Mouse (Mus musculus): Measurements from ENCODE around the gene F9. TPM values are rescaled to one million over a fixed set of nuclear protein-coding genes. Genes with fewer than 3 reads are reported as not detected.
"Not testable (repeated sequence)": the region's sequence is repeated elsewhere in the genome, so short reads cannot be mapped to it uniquely, and the experiment has no call there.

The F9 gene
- not detected in 2 replicates for polyA plus RNA-seq (2015; fragmentation: Nextera tagmentation; extraction: Ambion mirVana)

DNA sequence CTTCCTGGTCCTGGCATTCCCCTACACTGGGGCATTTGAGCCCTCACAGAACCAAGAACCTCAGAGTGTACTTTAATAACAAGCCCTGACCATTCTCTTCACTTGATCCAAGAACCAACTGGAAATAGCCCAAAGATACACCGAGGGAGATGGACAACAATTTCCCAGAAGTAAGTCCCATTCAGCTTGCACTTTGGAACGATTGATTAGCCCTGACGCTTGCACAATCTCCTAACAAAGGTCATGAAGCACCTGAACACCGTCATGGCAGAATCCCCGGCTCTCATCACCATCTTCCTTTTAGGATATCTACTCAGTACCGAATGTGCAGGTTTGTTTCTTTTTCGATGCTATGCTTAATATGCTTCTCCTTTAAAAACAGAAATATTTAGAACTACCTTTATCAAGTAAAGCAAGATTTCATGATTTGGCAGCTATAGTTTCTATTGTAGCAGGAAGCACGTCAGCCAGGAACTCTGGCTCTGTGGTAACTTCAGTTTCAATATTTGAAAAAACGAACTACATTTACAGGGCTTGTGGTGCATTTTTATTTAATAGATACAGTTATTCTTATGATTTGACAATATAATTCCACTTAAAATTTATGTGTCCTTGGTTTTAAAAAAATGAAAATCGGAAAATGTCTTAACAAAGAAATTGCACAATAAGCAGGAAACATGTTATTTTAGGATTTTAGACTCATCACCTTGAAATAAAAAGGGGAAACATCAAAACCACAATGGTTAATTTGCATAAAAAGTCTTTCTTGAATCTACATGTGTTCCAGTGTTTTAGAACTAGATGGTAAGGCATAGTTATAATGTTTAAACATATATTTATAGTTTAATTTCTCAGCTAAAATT is at the start of gene F9:
F9 (plus strand) TSS at position 244 of the 863 bp plus-strand sequence.
- H3K27ac ChIP-seq (ENCODE audit: low read length): no peak within 1 kb of the TSS
- H3K27me3 ChIP-seq (ENCODE audit: control insufficient read depth, insufficient read depth, low read length): no peaks in the 10 kb centered on the region
- H3K4me1 ChIP-seq (ENCODE audit: control insufficient read depth, insufficient read depth, low read length): no peaks in the 10 kb centered on the region
- no peak within 1 kb of the TSS for H3K4me3 ChIP-seq (ENCODE audit: low read length)
- no peak within 1 kb of the TSS for H3K9ac ChIP-seq (ENCODE audit: low read length)
- no peaks in the 10 kb centered on the region for H3K9me3 ChIP-seq (replicated peaks; ENCODE audit: control insufficient read depth, low read length)
- H3K36me3 ChIP-seq (ENCODE audit: control insufficient read depth, insufficient read depth): no peaks in the 10 kb centered on the region
- H3K4me2 ChIP-seq (ENCODE audit: low read depth, low read length): no peak within 1 kb of the TSS
- no peak for ATAC-seq (replicated peaks; ENCODE audit: extremely low read depth, insufficient read depth, low FRiP score)
- WGBS: 74% methylated on average over 10 of the region's 10 CpGs

- not testable (repeated sequence) for H3K36me3 ChIP-seq (ENCODE audit: control insufficient read depth, insufficient read depth); H3K9ac ChIP-seq (ENCODE audit: low read length); H3K27ac ChIP-seq (ENCODE audit: low read length); H3K27me3 ChIP-seq (ENCODE audit: control insufficient read depth, insufficient read depth, low read length); ATAC-seq (replicated peaks; ENCODE audit: extremely low read depth, insufficient read depth, low FRiP score); H3K4me2 ChIP-seq (ENCODE audit: low read depth, low read length); H3K9me3 ChIP-seq (replicated peaks; ENCODE audit: control insufficient read depth, low read length); H3K4me1 ChIP-seq (ENCODE audit: control insufficient read depth, insufficient read depth, low read length); H3K4me3 ChIP-seq (ENCODE audit: low read length)
Measured at GRCm38 (mm10) chrX:59969767-59970166, 29.5 kb upstream of the F9 start.

DNA sequence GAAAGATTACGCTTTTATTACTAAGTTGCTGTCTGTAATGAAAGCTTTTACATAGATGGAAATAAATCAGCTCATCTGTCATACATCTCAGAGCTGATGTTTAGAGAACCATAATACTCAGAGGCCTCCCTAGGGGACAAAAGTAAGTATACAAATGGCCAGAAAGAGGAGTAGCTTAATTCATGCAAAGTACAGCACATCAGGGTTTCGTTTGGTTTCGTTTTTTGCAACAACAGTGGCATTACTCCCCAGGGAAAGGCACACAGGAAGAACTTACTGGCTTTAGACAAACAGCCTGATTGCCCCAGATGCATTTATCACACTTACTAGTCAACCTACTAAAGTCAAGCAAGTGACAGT is 800 bp downstream of the F9 start:
- H3K27me3 ChIP-seq (ENCODE audit: control insufficient read depth, insufficient read depth, low read length): no peaks in the 10 kb centered on the region
- H3K4me1 ChIP-seq (ENCODE audit: control insufficient read depth, insufficient read depth, low read length): no peaks in the 10 kb centered on the region
- WGBS: 56% methylated on average over 3 of the region's 3 CpGs
- no peak overlapping the region for H3K4me3 ChIP-seq (ENCODE audit: low read length)
- H3K36me3 ChIP-seq (ENCODE audit: control insufficient read depth, insufficient read depth): no peaks in the 10 kb centered on the region
- no peak for ATAC-seq (replicated peaks; ENCODE audit: extremely low read depth, insufficient read depth, low FRiP score)
- no peak overlapping the region for H3K9ac ChIP-seq (ENCODE audit: low read length)
- H3K27ac ChIP-seq (ENCODE audit: low read length): no peak overlapping the region
- no peaks in the 10 kb centered on the region for H3K9me3 ChIP-seq (replicated peaks; ENCODE audit: control insufficient read depth, low read length)
- no peak overlapping the region for H3K4me2 ChIP-seq (ENCODE audit: low read depth, low read length)

DNA sequence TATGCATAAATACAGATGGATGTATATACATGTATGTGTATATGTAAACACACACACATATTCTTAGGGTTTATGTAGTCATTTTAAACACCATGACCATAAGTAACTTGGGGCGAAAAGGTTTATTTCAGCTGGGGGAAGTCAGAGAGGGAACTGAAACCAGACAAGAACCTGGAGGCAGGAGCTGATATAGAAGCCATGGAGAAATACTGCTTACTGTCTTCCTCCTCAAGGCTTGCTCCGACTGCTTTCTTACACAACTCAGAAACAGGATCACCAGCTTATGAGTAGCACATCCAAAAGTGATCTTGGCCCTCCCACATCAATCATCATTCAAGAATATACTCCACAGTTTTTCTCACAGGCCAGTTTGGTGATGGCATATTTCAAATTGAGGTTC is 2.2 kb downstream of the F9 start:
- no peak overlapping the region for H3K4me3 ChIP-seq (ENCODE audit: low read length)
- H3K4me1 ChIP-seq (ENCODE audit: control insufficient read depth, insufficient read depth, low read length): no peaks in the 10 kb centered on the region
- no peaks in the 10 kb centered on the region for H3K9me3 ChIP-seq (replicated peaks; ENCODE audit: control insufficient read depth, low read length)
- whole genome bisulfite sequencing: 77% methylated on average over 2 of the region's 2 CpGs
- H3K36me3 ChIP-seq (ENCODE audit: control insufficient read depth, insufficient read depth): no peaks in the 10 kb centered on the region
- H3K27me3 ChIP-seq (ENCODE audit: control insufficient read depth, insufficient read depth, low read length): no peaks in the 10 kb centered on the region
- no peak overlapping the region for H3K9ac ChIP-seq (ENCODE audit: low read length)
- no peak for ATAC-seq (replicated peaks; ENCODE audit: extremely low read depth, insufficient read depth, low FRiP score)
- no peak overlapping the region for H3K27ac ChIP-seq (ENCODE audit: low read length)
- H3K4me2 ChIP-seq (ENCODE audit: low read depth, low read length): no peak overlapping the region

DNA sequence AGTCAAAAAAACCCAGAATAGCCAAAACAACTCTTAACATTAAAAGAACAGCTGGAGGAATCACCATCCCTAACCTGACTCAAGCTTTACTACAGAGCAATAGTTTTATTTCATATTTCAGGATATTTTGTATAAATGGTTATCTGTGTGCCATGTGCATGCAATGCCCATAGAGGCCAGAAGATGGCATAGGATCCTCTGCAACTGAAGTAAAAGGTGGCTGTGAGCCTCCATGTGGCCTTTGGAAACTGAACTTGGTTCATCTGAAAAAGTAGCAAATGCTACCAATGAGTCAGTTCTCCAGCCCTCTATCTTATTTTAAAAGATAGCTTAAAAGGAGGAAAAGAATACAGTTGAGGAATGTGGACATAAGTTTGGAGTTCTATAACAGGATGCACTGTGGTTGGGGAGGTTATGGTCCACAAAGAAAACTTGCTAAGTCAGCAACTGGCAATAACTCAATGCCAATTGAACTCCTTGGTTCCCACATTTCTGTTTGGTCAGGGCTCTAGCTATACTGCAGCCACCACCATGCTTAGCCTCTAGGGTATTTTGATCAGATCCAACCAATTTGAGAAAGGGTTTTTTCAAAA is 13.9 kb downstream of the F9 start:
- Histone ChIP-seq H3K4me2 (ENCODE audit: low read depth, low read length) (no peak overlapping the region), H3K36me3 (ENCODE audit: control insufficient read depth, insufficient read depth) (no peaks in the 10 kb centered on the region), H3K27me3 (ENCODE audit: control insufficient read depth, insufficient read depth, low read length) (no peaks in the 10 kb centered on the region), H3K4me3 (ENCODE audit: low read length) (no peak overlapping the region), H3K27ac (ENCODE audit: low read length) (no peak overlapping the region), H3K4me1 (ENCODE audit: control insufficient read depth, insufficient read depth, low read length) (no peaks in the 10 kb centered on the region), H3K9ac (ENCODE audit: low read length) (no peak overlapping the region), H3K9me3 (replicated peaks; ENCODE audit: control insufficient read depth, low read length) (no peaks in the 10 kb centered on the region)
- ATAC-seq (replicated peaks; ENCODE audit: extremely low read depth, insufficient read depth, low FRiP score): no peak

- H3K27me3 ChIP-seq (ENCODE audit: control insufficient read depth, insufficient read depth, low read length): no peaks in the 10 kb centered on the region
- WGBS: 72% methylated on average over 1 of the region's 1 CpGs
- H3K36me3 ChIP-seq (ENCODE audit: control insufficient read depth, insufficient read depth): no peaks in the 10 kb centered on the region
- no peak overlapping the region for H3K27ac ChIP-seq (ENCODE audit: low read length)
- no peak overlapping the region for H3K4me3 ChIP-seq (ENCODE audit: low read length)
- no peak overlapping the region for H3K4me2 ChIP-seq (ENCODE audit: low read depth, low read length)
- no peak overlapping the region for H3K9ac ChIP-seq (ENCODE audit: low read length)
- H3K4me1 ChIP-seq (ENCODE audit: control insufficient read depth, insufficient read depth, low read length): no peaks in the 10 kb centered on the region
- no peaks in the 10 kb centered on the region for H3K9me3 ChIP-seq (replicated peaks; ENCODE audit: control insufficient read depth, low read length)
- no peak for ATAC-seq (replicated peaks; ENCODE audit: extremely low read depth, insufficient read depth, low FRiP score)
Measured at GRCm38 (mm10) chrX:60014588-60014987, 15.3 kb downstream of the F9 start.

- Histone ChIP-seq H3K4me1 (ENCODE audit: control insufficient read depth, insufficient read depth, low read length) (no peaks in the 10 kb centered on the region), H3K27ac (ENCODE audit: low read length) (no peak overlapping the region), H3K9ac (ENCODE audit: low read length) (no peak overlapping the region), H3K4me3 (ENCODE audit: low read length) (no peak overlapping the region), H3K9me3 (replicated peaks; ENCODE audit: control insufficient read depth, low read length) (no peaks in the 10 kb centered on the region), H3K36me3 (ENCODE audit: control insufficient read depth, insufficient read depth) (no peaks in the 10 kb centered on the region), H3K4me2 (ENCODE audit: low read depth, low read length) (no peak overlapping the region), H3K27me3 (ENCODE audit: control insufficient read depth, insufficient read depth, low read length) (no peaks in the 10 kb centered on the region)
- ATAC-seq (replicated peaks; ENCODE audit: extremely low read depth, insufficient read depth, low FRiP score): no peak
- 82% methylated on average over 4 of the region's 4 CpGs for WGBS
Measured at GRCm38 (mm10) chrX:60021007-60021406, 21.7 kb downstream of the F9 start.

GRCm38 (mm10) chrX:60021595-60021994 is 22.3 kb downstream of the F9 start:
- H3K4me2 ChIP-seq (ENCODE audit: low read depth, low read length): no peak overlapping the region
- no peaks in the 10 kb centered on the region for H3K27me3 ChIP-seq (ENCODE audit: control insufficient read depth, insufficient read depth, low read length)
- no peaks in the 10 kb centered on the region for H3K4me1 ChIP-seq (ENCODE audit: control insufficient read depth, insufficient read depth, low read length)
- H3K27ac ChIP-seq (ENCODE audit: low read length): no peak overlapping the region
- H3K9ac ChIP-seq (ENCODE audit: low read length): no peak overlapping the region
- no peaks in the 10 kb centered on the region for H3K36me3 ChIP-seq (ENCODE audit: control insufficient read depth, insufficient read depth)
- no peak overlapping the region for H3K4me3 ChIP-seq (ENCODE audit: low read length)
- 67% methylated on average over 2 of the region's 2 CpGs for WGBS
- ATAC-seq (replicated peaks; ENCODE audit: extremely low read depth, insufficient read depth, low FRiP score): no peak
- H3K9me3 ChIP-seq (replicated peaks; ENCODE audit: control insufficient read depth, low read length): no peaks in the 10 kb centered on the region

DNA sequence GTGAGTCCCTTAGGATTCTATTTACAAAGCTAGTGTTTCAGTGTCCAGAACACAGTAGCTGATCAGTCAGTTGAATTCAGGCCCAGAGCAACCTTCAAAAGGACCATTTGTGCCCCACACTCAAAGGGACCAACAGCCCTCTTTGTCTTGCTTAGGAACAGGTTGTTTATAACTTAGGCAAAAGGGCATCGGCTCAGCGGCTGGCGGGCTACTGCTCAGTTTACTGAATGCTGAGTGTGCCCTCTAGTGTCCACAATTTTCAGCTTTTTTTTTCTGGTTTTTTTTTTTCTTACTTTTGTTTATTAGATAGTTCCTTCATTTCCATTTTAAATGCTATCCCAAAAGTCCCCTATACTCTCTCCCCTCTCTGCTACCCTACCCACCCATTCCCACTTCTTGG is 27.4 kb downstream of the F9 start:
- Histone ChIP-seq H3K4me3 (ENCODE audit: low read length) (no peak overlapping the region), H3K36me3 (ENCODE audit: control insufficient read depth, insufficient read depth) (no peaks in the 10 kb centered on the region), H3K9ac (ENCODE audit: low read length) (no peak overlapping the region), H3K4me2 (ENCODE audit: low read depth, low read length) (no peak overlapping the region), H3K4me1 (ENCODE audit: control insufficient read depth, insufficient read depth, low read length) (no peaks in the 10 kb centered on the region), H3K9me3 (replicated peaks; ENCODE audit: control insufficient read depth, low read length) (no peaks in the 10 kb centered on the region), H3K27ac (ENCODE audit: low read length) (no peak overlapping the region), H3K27me3 (ENCODE audit: control insufficient read depth, insufficient read depth, low read length) (no peaks in the 10 kb centered on the region)
- 14% methylated on average over 3 of the region's 3 CpGs for WGBS
- ATAC-seq (replicated peaks; ENCODE audit: extremely low read depth, insufficient read depth, low FRiP score): no peak
